ENCODE assay signal across 8 mouse cellular contexts in genomic region chr13:107933598-107934571, GRCm38 (mm10).
DNase-seq lines count a peak whose midpoint lies in the region; ATAC-seq and TF ChIP-seq lines count a peak whose summit lies in the region.

No protein-coding gene starts in this region.

- H3K27me3 ChIP-seq in kidney, postnatal 0 days (ENCODE audit: insufficient read depth, low read length): no peaks in the 10 kb centered on the region
- H3K27me3 ChIP-seq in embryonic facial prominence, embryonic 13.5 days: peaks cover 41% of the 10 kb centered on the region
- 0 out of 2 replicates have a peak, but pooled peaks cover 9% of the 10 kb centered on the region for H3K27me3 ChIP-seq in limb, embryonic 10.5 days (ENCODE audit: low read depth, poor library complexity, severe bottlenecking)
- H3K27me3 ChIP-seq in neural tube, embryonic 13.5 days: no peaks in the 10 kb centered on the region

- no peak for ATAC-seq in kidney, postnatal 0 days (replicated peaks; ENCODE audit: low FRiP score, low read depth)
- ATAC-seq in embryonic facial prominence, embryonic 13.5 days (ENCODE audit: insufficient number of reproducible peaks, insufficient read depth, low FRiP score, low TSS enrichment, low read depth): no peak
- ATAC-seq in neural tube, embryonic 13.5 days (ENCODE audit: low read depth): 0 out of 2 replicates have a peak, but pooled peaks have one; percentile 47

- WGBS in kidney, postnatal 0 days: 65% methylated on average over 17 of the region's 17 CpGs
- 52% methylated on average over 17 of the region's 17 CpGs for WGBS in embryonic facial prominence, embryonic 13.5 days
- 48% methylated on average over 17 of the region's 17 CpGs for WGBS in limb, embryonic 10.5 days
- WGBS in neural tube, embryonic 13.5 days: 45% methylated on average over 17 of the region's 17 CpGs

- H3K36me3 ChIP-seq in kidney, postnatal 0 days (ENCODE audit: insufficient read depth, low read length): no peaks in the 10 kb centered on the region
- H3K36me3 ChIP-seq in embryonic facial prominence, embryonic 13.5 days: no peaks in the 10 kb centered on the region
- H3K36me3 ChIP-seq in limb, embryonic 10.5 days: no peaks in the 10 kb centered on the region
- H3K36me3 ChIP-seq in neural tube, embryonic 13.5 days: no peaks in the 10 kb centered on the region

- TF ChIP-seq CTCF in kidney, postnatal 0 days (IDR thresholded peaks at IDR 0.05; ENCODE audit: low read depth): peak; percentile 20; the same call in 1 of the 2 replicates

- no peak overlapping the region for H3K27ac ChIP-seq in kidney, postnatal 0 days
- no peak overlapping the region for H3K27ac ChIP-seq in embryonic facial prominence, embryonic 13.5 days
- H3K27ac ChIP-seq in limb, embryonic 10.5 days: no peak overlapping the region
- H3K27ac ChIP-seq in neural tube, embryonic 13.5 days (replicated peaks): no peak overlapping the region

- no peaks in the 10 kb centered on the region for H3K9me3 ChIP-seq in kidney, postnatal 0 days (replicated peaks; ENCODE audit: low read length)
- H3K9me3 ChIP-seq in embryonic facial prominence, embryonic 13.5 days: no peaks in the 10 kb centered on the region
- no peaks in the 10 kb centered on the region for H3K9me3 ChIP-seq in limb, embryonic 10.5 days (replicated peaks)
- no peaks in the 10 kb centered on the region for H3K9me3 ChIP-seq in neural tube, embryonic 13.5 days

- peaks cover 10% of the 10 kb centered on the region; the same call in 1 of the 2 replicates for H3K4me1 ChIP-seq in kidney, postnatal 0 days (replicated peaks; ENCODE audit: insufficient read depth, low read length)
- H3K4me1 ChIP-seq in embryonic facial prominence, embryonic 13.5 days: peaks cover 26% of the 10 kb centered on the region
- peaks cover 16% of the 10 kb centered on the region for H3K4me1 ChIP-seq in limb, embryonic 10.5 days
- H3K4me1 ChIP-seq in neural tube, embryonic 13.5 days (replicated peaks): peaks cover 33% of the 10 kb centered on the region

- H3K4me3 ChIP-seq in kidney, postnatal 0 days (replicated peaks; ENCODE audit: low read depth, low read length): no peak overlapping the region
- H3K4me3 ChIP-seq in embryonic facial prominence, embryonic 13.5 days: no peak overlapping the region
- 0 out of 2 replicates have a peak overlapping the region, but pooled peaks have one; percentile 22 for H3K4me3 ChIP-seq in limb, embryonic 10.5 days
- H3K4me3 ChIP-seq in neural tube, embryonic 13.5 days: no peak overlapping the region

- peak overlapping the region; percentile 13; the same call in 1 of the 2 replicates for H3K4me2 ChIP-seq in kidney, postnatal 0 days (ENCODE audit: low read length)
- peak overlapping the region; percentile 32; the same call in 1 of the 2 replicates for H3K4me2 ChIP-seq in embryonic facial prominence, embryonic 13.5 days
- 0 out of 2 replicates have a peak overlapping the region, but pooled peaks have one; percentile 2 for H3K4me2 ChIP-seq in neural tube, embryonic 13.5 days

- no peak overlapping the region for H3K9ac ChIP-seq in kidney, postnatal 0 days (ENCODE audit: low read depth, low read length)
- H3K9ac ChIP-seq in embryonic facial prominence, embryonic 13.5 days: no peak overlapping the region
- no peak overlapping the region for H3K9ac ChIP-seq in neural tube, embryonic 13.5 days

- no peak for DNase-seq in kidney, postnatal 0 days (ENCODE audit: low spot score)
- no peak for DNase-seq in kidney, adult 8-10 months
- DNase-seq in limb, embryonic 10.5 days (ENCODE audit: low spot score): no peak
- DNase-seq in layer of hippocampus, adult 8-10 months (ENCODE audit: low spot score in 2 of 2): no peak
- DNase-seq in frontal cortex, postnatal 10 days (ENCODE audit: low spot score in 2 of 2): no peak
- no peak for DNase-seq in thymus, postnatal 25 days
